In the genomic region with DNA sequence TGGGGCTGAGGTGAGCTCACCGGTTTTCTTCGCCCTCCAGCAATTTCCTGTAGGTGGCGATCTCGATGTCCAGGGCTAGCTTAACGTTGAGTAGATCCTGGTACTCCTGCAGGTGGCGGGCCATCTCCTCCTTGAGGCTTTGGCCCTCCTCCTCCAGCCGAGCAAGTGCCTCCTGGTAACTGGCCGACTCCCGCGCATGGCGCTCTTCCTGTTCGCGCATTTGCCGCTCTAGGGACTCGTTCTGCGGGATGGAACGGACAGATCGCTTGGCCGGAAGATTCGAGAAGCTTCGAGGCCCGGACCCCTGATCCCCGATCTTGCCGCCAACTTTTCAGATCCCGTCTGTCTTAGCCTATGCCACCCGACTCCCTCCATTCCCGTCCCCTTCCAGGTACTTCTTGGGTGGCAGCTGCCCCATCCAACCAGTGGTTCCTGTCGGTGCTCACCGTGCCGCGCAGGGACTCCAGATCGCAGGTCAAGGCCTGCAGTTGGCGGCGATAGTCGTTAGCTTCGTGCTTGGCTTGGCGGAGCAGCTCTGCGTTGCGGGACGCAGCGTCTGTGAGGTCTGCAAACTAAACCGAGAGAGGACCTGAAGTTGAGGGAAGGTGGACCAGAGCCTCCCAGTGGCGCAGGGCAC, we compare ENCODE assay signal across 8 mouse cellular contexts. TPM values are rescaled to one million over a fixed set of nuclear protein-coding genes. Genes with fewer than 3 reads are reported as not detected.
DNase-seq lines count a peak whose midpoint lies in the region; ATAC-seq and TF ChIP-seq lines count a peak whose summit lies in the region.

No protein-coding gene starts in this region.

- 3% methylated on average over 43 of the region's 43 CpGs for WGBS in embryonic facial prominence, embryonic 10.5 days
- WGBS in lung, adult 2 months, result 3% methylated on average over 43 of the region's 43 CpGs
- WGBS in neural tube, embryonic 15.5 days, result 4% methylated on average over 43 of the region's 43 CpGs

- peak overlapping the region; percentile 55 for H3K4me3 ChIP-seq in embryonic facial prominence, embryonic 10.5 days
- peak overlapping the region; percentile 40 for H3K4me3 ChIP-seq in lung, adult 2 months (replicated peaks; ENCODE audit: extremely low read depth, low read depth, low read length)
- peak overlapping the region; percentile 27 for H3K4me3 ChIP-seq in neural tube, embryonic 15.5 days (replicated peaks)

- peak; percentile 67 for TF ChIP-seq CTCF in lung, adult 2 months (IDR thresholded peaks at IDR 0.05; ENCODE audit: insufficient read depth, low read length)

- H3K9me3 ChIP-seq in embryonic facial prominence, embryonic 10.5 days, result no peaks in the 10 kb centered on the region
- no peaks in the 10 kb centered on the region for H3K9me3 ChIP-seq in neural tube, embryonic 15.5 days (replicated peaks)

- 0 out of 2 replicates have a peak, but pooled peaks have one; percentile 13 for TF ChIP-seq POLR2A in lung, adult 2 months (IDR thresholded peaks at IDR 0.05; ENCODE audit: borderline replicate concordance, extremely low read depth, low read depth, low read length)

- H3K4me2 ChIP-seq in neural tube, embryonic 15.5 days, result peak overlapping the region; percentile 56

- no peaks in the 10 kb centered on the region for H3K36me3 ChIP-seq in embryonic facial prominence, embryonic 10.5 days (replicated peaks)
- H3K36me3 ChIP-seq in neural tube, embryonic 15.5 days, result no peaks in the 10 kb centered on the region

- peak overlapping the region; percentile 72 for H3K27ac ChIP-seq in embryonic facial prominence, embryonic 10.5 days (replicated peaks)
- no peak overlapping the region for H3K27ac ChIP-seq in neural tube, embryonic 15.5 days (replicated peaks)

- DNase-seq in CD4-positive helper T cell, adult 2 months (ENCODE audit: low read depth, low spot score), result peak; percentile 71
- DNase-seq in adrenal gland, postnatal 10 days, result peak; percentile 73
- DNase-seq in embryonic facial prominence, embryonic 10.5 days (ENCODE audit: low spot score), result peak; percentile 84
- DNase-seq in heart, adult 8-10 months (ENCODE audit: low spot score), result peak; percentile 47
- DNase-seq in kidney, adult 18-20 months, result peak; percentile 81
- DNase-seq in lung, adult 2 months, result peak; percentile 64
- peak; percentile 79 for DNase-seq in thymus, postnatal 14 days

- no peak for ATAC-seq in neural tube, embryonic 15.5 days (ENCODE audit: low FRiP score)

- H3K4me1 ChIP-seq in embryonic facial prominence, embryonic 10.5 days, result peaks cover 33% of the 10 kb centered on the region
- H3K4me1 ChIP-seq in lung, adult 2 months (ENCODE audit: control insufficient read depth, insufficient read depth, low read length), result no peaks in the 10 kb centered on the region
- peaks cover 19% of the 10 kb centered on the region for H3K4me1 ChIP-seq in neural tube, embryonic 15.5 days

- peak overlapping the region; percentile 28; the same call in 1 of the 2 replicates for H3K9ac ChIP-seq in neural tube, embryonic 15.5 days (replicated peaks)

- H3K27me3 ChIP-seq in embryonic facial prominence, embryonic 10.5 days (replicated peaks; ENCODE audit: low read depth, poor library complexity, severe bottlenecking), result peaks cover 76% of the 10 kb centered on the region
- peaks cover 62% of the 10 kb centered on the region for H3K27me3 ChIP-seq in neural tube, embryonic 15.5 days (replicated peaks)

RNA-seq across cellular contexts. Expression of gene Gfap, which starts 7.6 kb away (rescaled TPM):
- total RNA-seq in adrenal gland, postnatal 10 days (2021), result under 1 TPM; 0.90 to 0.91 TPM
- polyA plus RNA-seq in embryonic facial prominence, embryonic 10.5 days (2016; fragmentation: Nextera tagmentation; extraction: Ambion mirVana), result 0.14 and 0.16 TPM in 2 replicates
- total RNA-seq in heart, adult 8-10 months (2022), result under 1 TPM; 0.09 to 0.38 (median 0.27) TPM
- 0.15 and 0.24 TPM in 2 replicates for polyA plus RNA-seq in lung, adult 2 months (2012; rRNA removed)
- polyA plus RNA-seq in neural tube, embryonic 15.5 days (2015; fragmentation: Nextera tagmentation; extraction: Ambion mirVana), result 2.4 and 4.2 TPM in 2 replicates

RNA-seq across cellular contexts. Expression of gene Fam187a, which starts 8.2 kb away (rescaled TPM):
- not detected for total RNA-seq in adrenal gland, postnatal 10 days (2021)
- not detected in 2 replicates for polyA plus RNA-seq in embryonic facial prominence, embryonic 10.5 days (2016; fragmentation: Nextera tagmentation; extraction: Ambion mirVana)
- total RNA-seq in heart, adult 8-10 months (2022), result not detected
- 0.11 and 0.19 TPM in 2 replicates for polyA plus RNA-seq in lung, adult 2 months (2012; rRNA removed)
- not detected in 2 replicates for polyA plus RNA-seq in neural tube, embryonic 15.5 days (2015; fragmentation: Nextera tagmentation; extraction: Ambion mirVana)

RNA-seq across cellular contexts. Expression of gene Ccdc103, which starts 12.1 kb away (rescaled TPM):
- under 1 TPM; 0.21 to 0.27 TPM for total RNA-seq in adrenal gland, postnatal 10 days (2021)
- polyA plus RNA-seq in embryonic facial prominence, embryonic 10.5 days (2016; fragmentation: Nextera tagmentation; extraction: Ambion mirVana), result 1.4 and 1.8 TPM in 2 replicates
- under 1 TPM in 3 of 4 experiments, not detected in 1; 0.30 to 0.35 (median 0.34) TPM for total RNA-seq in heart, adult 8-10 months (2022)
- 1.00 and 1.3 TPM in 2 replicates for polyA plus RNA-seq in lung, adult 2 months (2012; rRNA removed)
- 1.5 and 1.7 TPM in 2 replicates for polyA plus RNA-seq in neural tube, embryonic 15.5 days (2015; fragmentation: Nextera tagmentation; extraction: Ambion mirVana)

RNA-seq across cellular contexts. Expression of gene Eftud2, which starts 12.3 kb away (rescaled TPM):
- total RNA-seq in adrenal gland, postnatal 10 days (2021), result 10 to 100 TPM; 67.6 to 87.0 TPM
- 347 and 348 TPM in 2 replicates for polyA plus RNA-seq in embryonic facial prominence, embryonic 10.5 days (2016; fragmentation: Nextera tagmentation; extraction: Ambion mirVana)
- total RNA-seq in heart, adult 8-10 months (2022), result 10 to 100 TPM; 33.4 to 37.9 (median 35.2) TPM
- 74.5 and 77.7 TPM in 2 replicates for polyA plus RNA-seq in lung, adult 2 months (2012; rRNA removed)
- polyA plus RNA-seq in neural tube, embryonic 15.5 days (2015; fragmentation: Nextera tagmentation; extraction: Ambion mirVana), result 121 and 147 TPM in 2 replicates

RNA-seq across cellular contexts. Expression of gene Kif18b, which starts 31.8 kb away (rescaled TPM):
- total RNA-seq in adrenal gland, postnatal 10 days (2021), result 10 to 100 TPM in 1 of 2 experiments, 1 to 10 TPM in 1; 6.9 to 10.4 TPM
- 12.1 and 13.0 TPM in 2 replicates for polyA plus RNA-seq in embryonic facial prominence, embryonic 10.5 days (2016; fragmentation: Nextera tagmentation; extraction: Ambion mirVana)
- total RNA-seq in heart, adult 8-10 months (2022), result under 1 TPM in 3 of 4 experiments, not detected in 1; 0.08 to 0.37 (median 0.13) TPM
- polyA plus RNA-seq in lung, adult 2 months (2012; rRNA removed), result 0.61 and 0.99 TPM in 2 replicates
- polyA plus RNA-seq in neural tube, embryonic 15.5 days (2015; fragmentation: Nextera tagmentation; extraction: Ambion mirVana), result 1.9 and 3.9 TPM in 2 replicates
